Mouse (Mus musculus): Measurements from ENCODE around the gene Chd2. TPM values are rescaled to one million over a fixed set of nuclear protein-coding genes. Genes with fewer than 3 reads are reported as not detected.
A peak's percentile ranks its signal among the peaks of the same experiment; 100 is the strongest.

Gene Chd2
- polyA plus RNA-seq, 1 experiment from 2014 or later = 26.2 TPM

DNA sequence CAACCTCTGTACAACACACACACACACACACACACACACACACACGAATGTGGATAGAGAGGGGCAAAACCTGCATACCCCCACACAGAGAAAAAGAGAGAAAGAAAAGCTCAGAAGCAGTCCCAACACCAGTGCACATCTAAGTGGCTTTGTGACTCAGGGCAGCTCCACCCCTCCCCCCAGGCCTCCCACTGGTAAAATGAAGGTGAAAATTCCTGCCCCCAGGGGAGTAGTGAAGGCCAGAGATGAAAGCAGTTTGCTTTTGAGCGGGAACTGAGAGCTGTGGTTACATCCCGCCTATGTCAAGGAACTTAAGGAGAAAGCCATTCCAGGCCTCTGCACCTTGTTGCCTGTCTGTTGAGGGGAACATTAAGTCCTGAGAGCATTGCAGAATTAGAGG, 138.1 kb downstream of the Chd2 start:
- peaks cover 40% of the 10 kb centered on the region for H3K27me3 ChIP-seq (replicated peaks)
- H3K9ac ChIP-seq = no peak overlapping the region
- H3K4me1 ChIP-seq = peaks cover 10% of the 10 kb centered on the region
- no peak overlapping the region for H3K27ac ChIP-seq
- H3K9me3 ChIP-seq (replicated peaks) = no peaks in the 10 kb centered on the region
- H3K4me3 ChIP-seq = no peak overlapping the region
- 33% methylated on average over 3 of the region's 3 CpGs for WGBS (ENCODE audit: insufficient replicate concordance)
- H3K36me3 ChIP-seq = no peaks in the 10 kb centered on the region
- ATAC-seq = no peak
- no peak overlapping the region for H3K4me2 ChIP-seq

DNA sequence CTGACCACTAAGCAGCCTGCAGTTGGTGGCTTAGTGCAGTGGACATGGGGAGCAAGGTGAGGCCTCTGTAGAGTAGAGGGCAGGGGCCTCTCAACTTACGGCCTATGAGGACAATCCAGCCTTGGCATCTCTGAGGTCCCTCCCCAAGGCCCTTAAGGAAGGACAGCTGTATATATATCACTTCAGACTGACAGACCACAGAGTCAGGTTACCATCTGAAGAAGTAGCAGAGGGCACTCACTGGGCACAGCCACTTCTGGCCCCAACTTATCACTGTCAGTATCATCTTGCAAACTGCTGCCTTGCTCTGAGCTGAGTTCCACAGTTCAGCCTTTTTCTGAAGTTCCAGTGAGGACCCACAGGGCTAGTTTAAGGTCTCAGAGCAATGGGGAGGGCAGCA, 139.0 kb downstream of the Chd2 start:
- no peak overlapping the region for H3K27ac ChIP-seq
- no peak overlapping the region for H3K4me2 ChIP-seq
- no peaks in the 10 kb centered on the region for H3K9me3 ChIP-seq (replicated peaks)
- H3K4me1 ChIP-seq = peaks cover 13% of the 10 kb centered on the region
- H3K9ac ChIP-seq = no peak overlapping the region
- 45% methylated on average over 1 of the region's 1 CpGs for WGBS (ENCODE audit: insufficient replicate concordance)
- no peaks in the 10 kb centered on the region for H3K36me3 ChIP-seq
- no peak for ATAC-seq
- peaks cover 48% of the 10 kb centered on the region for H3K27me3 ChIP-seq (replicated peaks)
- no peak overlapping the region for H3K4me3 ChIP-seq

DNA sequence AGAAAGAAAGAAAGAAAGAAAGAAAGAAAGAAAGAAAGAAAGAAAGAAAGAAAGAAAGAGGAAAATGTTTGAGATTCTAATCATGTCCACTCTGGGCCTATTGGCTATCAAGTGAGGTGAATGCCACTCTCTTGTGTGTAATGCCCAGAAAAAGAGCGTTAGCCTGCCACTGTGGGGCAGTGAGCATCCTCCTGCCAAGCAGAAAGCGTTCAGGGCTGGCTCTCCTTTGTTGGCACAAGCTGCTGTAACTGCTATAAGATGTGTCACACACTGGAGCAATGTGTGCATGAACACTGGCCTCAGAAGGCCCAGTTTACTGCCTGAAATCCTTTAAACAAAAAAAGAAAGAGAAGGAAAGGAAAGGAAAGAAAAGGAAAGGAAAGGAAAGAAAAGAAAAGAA, 139.5 kb downstream of the Chd2 start:
- WGBS (ENCODE audit: insufficient replicate concordance) = 56% methylated on average over 2 of the region's 2 CpGs
- ATAC-seq = no peak

DNA sequence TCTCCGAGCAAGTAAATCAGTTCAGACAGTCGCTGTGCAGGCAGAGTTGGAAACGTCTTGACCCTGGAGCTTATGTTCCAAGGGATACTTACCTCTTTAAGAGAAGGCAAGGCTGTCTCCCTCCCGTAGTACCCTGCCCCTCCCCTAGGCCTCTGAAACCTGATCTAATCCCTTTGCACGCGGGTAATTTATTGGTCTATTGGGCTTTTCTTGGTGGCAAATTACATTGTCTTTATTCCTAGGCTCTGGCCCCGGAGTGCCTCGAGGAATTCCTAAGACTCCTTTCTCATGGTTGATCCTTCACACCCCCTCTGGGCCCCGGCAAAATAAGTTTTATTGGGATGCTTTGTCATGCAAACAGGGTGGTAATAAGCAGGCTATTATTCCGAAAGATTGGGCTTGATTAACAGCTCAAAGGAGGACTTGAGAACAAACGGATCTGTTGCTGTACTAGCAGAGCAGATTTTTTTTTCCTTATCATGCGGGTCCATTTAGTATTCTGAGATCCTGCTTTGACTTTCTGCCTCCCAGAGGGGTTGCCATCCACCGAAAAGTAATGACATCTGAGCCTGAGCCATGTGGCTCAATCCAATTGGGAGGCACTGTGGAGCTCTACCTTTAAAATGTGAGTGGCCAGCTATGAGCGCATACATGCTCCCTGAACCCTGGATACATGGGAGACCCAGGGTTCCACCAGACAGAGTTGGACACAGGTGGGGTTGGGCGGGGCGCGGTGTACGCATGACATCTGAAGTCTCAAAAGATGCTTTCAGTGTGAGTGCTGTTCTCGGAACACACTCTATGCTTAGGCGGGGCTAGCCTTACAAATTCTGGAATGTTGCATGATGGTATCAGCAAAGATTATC, 141.3 kb downstream of the Chd2 start:
- 13% methylated on average over 20 of the region's 20 CpGs for WGBS (ENCODE audit: insufficient replicate concordance)
- peaks cover 68% of the 10 kb centered on the region for H3K27me3 ChIP-seq (replicated peaks)
- H3K9me3 ChIP-seq (replicated peaks) = no peaks in the 10 kb centered on the region
- no peaks in the 10 kb centered on the region for H3K36me3 ChIP-seq
- peak overlapping the region; percentile 55 for H3K4me2 ChIP-seq
- H3K4me3 ChIP-seq = 0 out of 2 replicates have a peak overlapping the region, but pooled peaks have one; percentile 23
- H3K27ac ChIP-seq = no peak overlapping the region
- ATAC-seq = no peak
- peaks cover 13% of the 10 kb centered on the region for H3K4me1 ChIP-seq
- H3K9ac ChIP-seq = no peak overlapping the region

More for the DNA sequence above, 139.5 kb downstream of the Chd2 start:
- Histone ChIP-seq H3K27me3 (replicated peaks) (peaks cover 54% of the 10 kb centered on the region), H3K4me2 (no peak overlapping the region), H3K36me3 (no peaks in the 10 kb centered on the region), H3K9ac (no peak overlapping the region), H3K4me1 (peaks cover 13% of the 10 kb centered on the region), H3K4me3 (no peak overlapping the region), H3K27ac (no peak overlapping the region), H3K9me3 (replicated peaks) (no peaks in the 10 kb centered on the region)

DNA sequence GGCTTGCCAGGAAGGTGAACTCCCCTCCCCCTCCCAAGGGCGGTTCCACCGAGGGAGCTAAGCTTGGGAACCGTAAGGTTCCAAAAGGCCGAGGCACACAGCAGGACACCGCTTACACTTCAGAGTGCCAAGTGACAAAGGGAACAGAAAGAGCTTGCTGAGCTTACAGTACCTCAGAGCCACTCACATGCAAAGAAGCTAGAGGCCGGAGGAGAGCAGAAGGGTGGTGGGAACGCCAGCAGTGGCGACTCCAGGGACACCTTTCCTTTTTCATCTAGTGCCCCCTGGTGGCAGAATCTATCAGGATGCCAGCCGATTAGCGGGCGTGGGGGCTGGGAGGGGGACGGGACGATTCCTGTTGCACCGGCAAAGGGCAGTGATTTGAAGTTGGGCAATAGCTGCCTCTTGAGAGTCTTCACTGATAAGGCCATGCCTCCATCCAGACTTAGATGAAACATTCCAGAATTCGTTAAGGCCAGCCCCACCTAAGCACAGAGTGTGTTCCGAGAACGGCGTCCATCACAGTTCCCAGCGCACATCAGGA, 142.1 kb downstream of the Chd2 start:
- Histone ChIP-seq H3K36me3 (no peaks in the 10 kb centered on the region), H3K9me3 (replicated peaks) (no peaks in the 10 kb centered on the region), H3K27ac (no peak overlapping the region), H3K4me1 (peaks cover 13% of the 10 kb centered on the region), H3K4me2 (peak overlapping the region; percentile 55), H3K27me3 (replicated peaks) (peaks cover 75% of the 10 kb centered on the region), H3K4me3 (peak overlapping the region; percentile 23), H3K9ac (no peak overlapping the region)
- 7% methylated on average over 19 of the region's 19 CpGs for WGBS (ENCODE audit: insufficient replicate concordance)
- ATAC-seq = no peak

DNA sequence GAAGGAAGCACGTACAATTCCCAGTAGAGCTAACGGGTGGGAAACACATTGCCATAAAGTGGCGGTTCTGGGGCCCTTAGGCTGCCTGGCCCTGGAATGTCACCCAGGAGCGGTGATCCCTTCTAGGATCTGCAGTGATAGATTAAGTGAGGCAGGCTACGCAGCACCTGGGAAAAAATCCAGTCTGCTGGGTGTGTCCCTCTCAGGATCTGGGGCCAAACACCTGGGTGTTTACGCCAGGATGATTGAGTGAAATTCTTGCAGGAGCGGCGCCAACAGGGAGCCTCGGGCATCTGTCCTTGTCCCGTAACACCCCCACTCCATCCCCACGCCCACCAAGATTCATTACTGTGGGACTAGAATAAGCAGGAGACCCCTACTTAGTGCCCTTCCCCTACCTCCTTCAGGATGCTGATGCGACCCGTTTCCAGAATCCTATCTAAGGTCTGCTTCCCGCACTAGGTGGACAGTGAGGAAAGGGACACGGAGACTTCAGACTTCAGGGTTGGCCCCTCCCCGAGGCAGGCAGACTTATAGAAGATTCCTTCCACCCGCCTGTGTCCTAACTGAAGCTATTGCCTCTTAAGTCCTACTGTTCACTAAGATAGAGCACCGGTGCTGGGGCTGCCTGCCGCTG, 142.7 kb downstream of the Chd2 start:
- H3K4me3 ChIP-seq = peak overlapping the region; percentile 23; the same call in 1 of the 2 replicates
- peak overlapping the region; percentile 55 for H3K4me2 ChIP-seq
- no peaks in the 10 kb centered on the region for H3K36me3 ChIP-seq
- H3K27ac ChIP-seq = no peak overlapping the region
- 6% methylated on average over 19 of the region's 19 CpGs for WGBS (ENCODE audit: insufficient replicate concordance)
- no peak overlapping the region for H3K9ac ChIP-seq
- peaks cover 13% of the 10 kb centered on the region for H3K4me1 ChIP-seq
- H3K27me3 ChIP-seq (replicated peaks) = peaks cover 82% of the 10 kb centered on the region
- ATAC-seq = no peak
- no peaks in the 10 kb centered on the region for H3K9me3 ChIP-seq (replicated peaks)

DNA sequence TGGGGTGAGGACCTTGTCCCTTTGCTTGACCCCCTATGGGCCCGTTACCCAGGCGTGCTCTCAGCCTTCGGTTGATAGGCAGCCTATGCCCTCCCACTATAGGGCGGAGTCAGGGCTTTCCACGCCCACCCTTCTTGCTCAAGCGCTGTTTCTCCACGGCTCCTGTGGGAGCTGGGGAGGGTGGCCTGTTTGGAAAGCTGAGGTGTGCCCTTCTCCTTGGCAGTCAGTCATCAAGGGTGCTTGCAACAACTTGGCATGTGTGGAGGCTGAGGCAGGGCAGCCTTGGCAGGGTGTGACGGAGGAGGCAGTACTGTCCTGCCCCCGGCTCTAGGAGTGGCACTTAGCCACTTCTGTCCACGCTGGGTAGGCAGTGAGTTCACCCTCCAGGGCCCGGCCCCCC, 143.3 kb downstream of the Chd2 start:
- H3K4me1 ChIP-seq = peaks cover 13% of the 10 kb centered on the region
- H3K27ac ChIP-seq = no peak overlapping the region
- ATAC-seq = peak; percentile 47; the same call in 1 of the 2 replicates
- no peaks in the 10 kb centered on the region for H3K9me3 ChIP-seq (replicated peaks)
- peak overlapping the region; percentile 37 for H3K4me2 ChIP-seq
- no peak overlapping the region for H3K9ac ChIP-seq
- WGBS (ENCODE audit: insufficient replicate concordance) = 4% methylated on average over 11 of the region's 11 CpGs
- H3K4me3 ChIP-seq = no peak overlapping the region
- H3K36me3 ChIP-seq = no peaks in the 10 kb centered on the region
- peaks cover 88% of the 10 kb centered on the region for H3K27me3 ChIP-seq (replicated peaks)

DNA sequence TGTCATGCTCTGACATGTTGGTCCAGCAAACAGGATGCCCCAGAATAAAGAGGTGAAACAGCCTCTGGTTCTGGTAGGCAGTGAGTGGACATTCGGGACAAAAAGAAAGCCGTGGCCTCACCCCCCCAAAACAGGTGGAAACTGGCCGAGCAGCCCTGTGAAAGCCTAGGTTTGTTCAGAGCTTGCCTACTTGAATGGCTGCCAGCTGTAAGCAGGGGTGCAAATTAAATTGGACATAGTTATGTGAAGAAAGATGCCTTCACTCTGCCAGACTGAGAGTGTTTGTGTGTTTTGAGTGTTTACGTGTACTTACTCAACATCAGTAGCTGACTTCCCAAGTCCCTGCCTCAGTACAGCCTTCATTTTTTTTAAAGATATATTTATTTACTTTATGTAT, 147.6 kb downstream of the Chd2 start:
- Histone ChIP-seq H3K27me3 (replicated peaks) (peaks cover 96% of the 10 kb centered on the region), H3K9me3 (replicated peaks) (no peaks in the 10 kb centered on the region), H3K9ac (no peak overlapping the region), H3K27ac (no peak overlapping the region), H3K36me3 (no peaks in the 10 kb centered on the region), H3K4me3 (no peak overlapping the region), H3K4me2 (no peak overlapping the region), H3K4me1 (peaks cover 8% of the 10 kb centered on the region)
- ATAC-seq = no peak
- WGBS (ENCODE audit: insufficient replicate concordance) = 57% methylated on average over 4 of the region's 4 CpGs

DNA sequence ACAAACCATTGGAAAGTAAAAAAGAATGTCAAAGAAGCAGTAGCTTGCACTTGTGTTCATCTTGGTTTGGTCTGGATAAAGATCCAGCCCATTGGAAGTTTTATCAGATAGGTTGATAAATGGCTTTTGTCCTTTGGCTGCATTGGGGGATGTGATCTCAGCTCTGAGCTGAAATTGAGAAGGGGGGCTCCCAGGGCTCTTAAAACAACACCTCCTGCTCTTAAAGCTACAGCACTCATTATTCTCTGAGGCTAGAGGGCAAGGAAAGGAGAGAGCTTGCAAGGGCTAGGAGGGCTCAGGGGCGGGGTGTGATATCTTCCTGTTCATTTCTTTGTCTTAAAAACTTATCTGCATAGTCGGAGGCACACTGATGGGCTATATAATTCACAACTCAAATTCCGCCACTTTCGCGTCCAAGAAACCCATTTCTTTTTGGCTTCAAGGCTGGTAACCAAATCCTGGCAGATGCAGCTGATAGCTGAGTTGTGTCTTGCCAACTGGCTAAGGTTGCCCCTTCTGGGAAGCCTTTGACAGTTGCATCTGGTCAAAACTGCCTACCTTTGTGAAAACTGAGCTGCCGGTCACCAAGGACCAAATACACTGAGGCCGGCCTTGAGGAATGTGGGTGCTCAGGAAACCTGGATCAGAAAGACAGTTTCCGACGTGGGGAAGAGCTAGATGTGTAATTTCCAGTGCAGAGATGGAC, 148.2 kb downstream of the Chd2 start:
- H3K27me3 ChIP-seq (replicated peaks) = peaks cover 96% of the 10 kb centered on the region
- H3K4me3 ChIP-seq = no peak overlapping the region
- no peak overlapping the region for H3K27ac ChIP-seq
- H3K36me3 ChIP-seq = no peaks in the 10 kb centered on the region
- no peak overlapping the region for H3K9ac ChIP-seq
- no peaks in the 10 kb centered on the region for H3K9me3 ChIP-seq (replicated peaks)
- no peak for ATAC-seq
- WGBS (ENCODE audit: insufficient replicate concordance) = 45% methylated on average over 9 of the region's 9 CpGs
- no peak overlapping the region for H3K4me2 ChIP-seq
- H3K4me1 ChIP-seq = peaks cover 3% of the 10 kb centered on the region; the same call in 1 of the 2 replicates

DNA sequence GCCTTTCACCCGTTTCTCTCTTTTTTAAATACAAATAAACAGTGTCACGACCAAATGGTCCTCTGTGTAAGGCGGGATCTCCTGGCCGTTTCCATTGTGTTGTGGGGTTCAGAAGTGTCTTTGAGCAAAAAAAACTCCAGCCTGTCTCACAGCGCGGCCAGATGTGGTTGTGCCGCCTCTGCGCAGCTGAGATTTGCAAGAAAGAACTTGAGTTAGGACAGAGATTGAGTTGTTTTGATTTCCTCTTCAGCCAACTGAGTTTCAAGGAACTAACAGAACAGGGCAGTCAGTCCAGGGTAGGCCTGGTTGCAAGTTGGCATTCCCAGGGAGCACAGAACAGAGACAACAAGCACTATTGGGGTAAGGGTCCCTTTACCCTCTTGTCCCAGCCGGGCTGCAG, 149.3 kb downstream of the Chd2 start:
- Histone ChIP-seq H3K4me3 (peak overlapping the region; percentile 43), H3K27ac (no peak overlapping the region), H3K9ac (no peak overlapping the region), H3K9me3 (replicated peaks) (no peaks in the 10 kb centered on the region), H3K36me3 (no peaks in the 10 kb centered on the region), H3K4me1 (no peaks in the 10 kb centered on the region), H3K27me3 (replicated peaks) (peaks cover 96% of the 10 kb centered on the region), H3K4me2 (peak overlapping the region; percentile 58)
- ATAC-seq = no peak
- 4% methylated on average over 9 of the region's 9 CpGs for WGBS (ENCODE audit: insufficient replicate concordance)

DNA sequence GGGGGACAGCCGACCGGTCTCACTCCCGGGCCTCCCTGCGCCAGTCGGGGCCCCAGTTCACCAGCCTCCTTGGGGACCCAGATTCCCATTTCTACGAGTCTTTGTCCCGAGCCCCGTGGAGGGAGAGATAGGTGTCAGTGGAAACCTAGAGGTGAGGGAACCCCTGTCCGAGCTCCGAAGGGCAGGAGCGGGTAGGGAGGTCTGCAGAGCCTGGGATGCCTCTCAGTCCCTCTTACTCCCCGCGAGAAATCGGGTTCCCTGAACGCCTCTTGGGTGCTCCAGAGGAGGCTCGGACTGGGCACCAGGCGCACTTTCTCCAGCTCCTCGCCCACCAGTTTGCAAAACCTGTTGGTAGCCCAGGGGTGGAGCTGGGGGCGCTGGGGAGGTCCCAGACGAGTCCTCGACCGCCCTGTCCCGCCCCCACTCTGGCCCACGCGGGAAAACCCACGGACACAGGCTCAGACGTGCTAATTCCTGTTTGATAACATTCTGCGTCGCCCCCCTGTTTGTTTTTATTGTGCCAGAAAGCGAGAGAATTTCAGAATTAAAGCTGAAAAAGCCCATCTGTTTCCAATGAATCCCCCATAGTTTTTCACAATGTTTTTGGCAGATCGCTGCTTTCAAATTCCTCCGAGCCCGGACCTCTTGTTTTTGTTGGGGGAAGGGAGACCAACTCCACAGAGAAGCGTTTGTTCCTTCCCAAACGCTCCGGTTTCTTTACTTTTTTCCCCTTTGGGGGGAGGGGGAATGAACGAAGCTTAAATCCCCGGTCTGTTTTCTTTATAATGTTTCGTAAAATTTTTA, 149.9 kb downstream of the Chd2 start:
- Histone ChIP-seq H3K27me3 (replicated peaks) (peaks cover 91% of the 10 kb centered on the region), H3K9me3 (replicated peaks) (no peaks in the 10 kb centered on the region), H3K36me3 (no peaks in the 10 kb centered on the region), H3K4me2 (peak overlapping the region; percentile 58), H3K27ac (no peak overlapping the region), H3K4me3 (peak overlapping the region; percentile 43), H3K9ac (no peak overlapping the region), H3K4me1 (no peaks in the 10 kb centered on the region)
- WGBS (ENCODE audit: insufficient replicate concordance) = 1% methylated on average over 39 of the region's 39 CpGs
- ATAC-seq = no peak
